Mouse (Mus musculus) forebrain, embryonic 13.5 days (tissue): ENCODE measurements around the gene Ap3d1. TPM values are rescaled to one million over a fixed set of nuclear protein-coding genes. Genes with fewer than 3 reads are reported as not detected.

Experiments used
- ATAC-seq: fragments of 200-750 bp; cut with Nextera tagmentation; 2 replicates; pipeline ENCODE4 v1.8.0; 2017
- H3K27ac ChIP-seq: fragments of 300-500 bp; sonication (generic); 2 replicates; pipeline ENCODE4 v1.5.1; 2015; ENCODE audit warnings: inconsistent platforms, mild to moderate bottlenecking, moderate library complexity
- H3K27me3 ChIP-seq: fragments of 300-500 bp; sonication (generic); 2 replicates; pipeline ENCODE4 v1.6.1; 2015; ENCODE audit warnings: mild to moderate bottlenecking, inconsistent platforms
- H3K36me3 ChIP-seq: fragments of 300-500 bp; sonication (generic); 2 replicates; pipeline ENCODE4 v1.6.1; 2015; ENCODE audit warnings: mild to moderate bottlenecking, inconsistent platforms; ENCODE audit not compliant: poor library complexity, severe bottlenecking
- H3K4me1 ChIP-seq: fragments of 300-500 bp; sonication (generic); 2 replicates; pipeline ENCODE4 v1.6.1; 2015; ENCODE audit warnings: inconsistent platforms
- H3K4me2 ChIP-seq: fragments of 300-500 bp; sonication (generic); 2 replicates; pipeline ENCODE4 v1.6.1; 2015; ENCODE audit warnings: inconsistent platforms, mild to moderate bottlenecking, moderate library complexity
- H3K4me3 ChIP-seq: fragments of 300-500 bp; sonication (generic); 2 replicates; pipeline ENCODE4 v1.5.1; 2015; ENCODE audit warnings: mild to moderate bottlenecking, inconsistent platforms
- H3K9ac ChIP-seq: fragments of 300-500 bp; sonication (generic); 2 replicates; pipeline ENCODE4 v1.6.1; 2015; ENCODE audit warnings: mild to moderate bottlenecking, inconsistent platforms
- H3K9me3 ChIP-seq: fragments of 300-500 bp; sonication (generic); replicated peaks from 2 replicates; pipeline ENCODE4 v1.6.1; 2016; ENCODE audit warnings: inconsistent platforms
- WGBS: fragments of 180-500 bp; shearing (Covaris S2); methylation state at CpG from one replicate; pipeline ENCODE4 v1.1.7; 2015; 5-methylcytosine and 5-hydroxymethylcytosine counted together
- polyA plus RNA-seq: library from polyadenylated mRNA; unstranded; fragments of >200 nt; fragmentation: Nextera tagmentation; extraction: Ambion mirVana; gene quantifications from 2 replicates; pipeline ENCODE4 v1.2.1, GENCODE M21; 2015

Gene Ap3d1
- polyA plus RNA-seq, 1 experiment from 2014 or later: 82.9 TPM

DNA sequence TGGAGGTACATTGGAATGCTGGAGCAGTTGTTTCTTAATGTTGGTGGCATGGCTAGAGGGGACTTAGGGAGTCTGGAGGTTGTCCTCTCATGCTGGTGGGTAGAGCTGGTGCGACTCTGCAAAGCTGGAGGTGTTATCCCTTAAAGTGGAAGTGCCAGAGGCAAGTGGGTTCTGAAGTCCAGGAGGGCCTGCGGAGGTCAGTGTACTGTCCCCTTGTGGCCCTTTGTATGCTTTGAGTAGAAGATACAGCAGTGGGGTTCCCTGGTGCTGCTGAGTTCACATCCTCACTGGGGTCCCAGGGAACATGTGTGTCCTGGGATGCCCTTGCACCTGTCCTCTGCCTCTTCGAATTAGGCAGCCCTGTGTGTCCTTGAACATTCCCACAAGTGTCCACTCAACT is 14.0 kb upstream of the Ap3d1 start:
- WGBS: 26% methylated on average over 3 of the region's 3 CpGs

DNA sequence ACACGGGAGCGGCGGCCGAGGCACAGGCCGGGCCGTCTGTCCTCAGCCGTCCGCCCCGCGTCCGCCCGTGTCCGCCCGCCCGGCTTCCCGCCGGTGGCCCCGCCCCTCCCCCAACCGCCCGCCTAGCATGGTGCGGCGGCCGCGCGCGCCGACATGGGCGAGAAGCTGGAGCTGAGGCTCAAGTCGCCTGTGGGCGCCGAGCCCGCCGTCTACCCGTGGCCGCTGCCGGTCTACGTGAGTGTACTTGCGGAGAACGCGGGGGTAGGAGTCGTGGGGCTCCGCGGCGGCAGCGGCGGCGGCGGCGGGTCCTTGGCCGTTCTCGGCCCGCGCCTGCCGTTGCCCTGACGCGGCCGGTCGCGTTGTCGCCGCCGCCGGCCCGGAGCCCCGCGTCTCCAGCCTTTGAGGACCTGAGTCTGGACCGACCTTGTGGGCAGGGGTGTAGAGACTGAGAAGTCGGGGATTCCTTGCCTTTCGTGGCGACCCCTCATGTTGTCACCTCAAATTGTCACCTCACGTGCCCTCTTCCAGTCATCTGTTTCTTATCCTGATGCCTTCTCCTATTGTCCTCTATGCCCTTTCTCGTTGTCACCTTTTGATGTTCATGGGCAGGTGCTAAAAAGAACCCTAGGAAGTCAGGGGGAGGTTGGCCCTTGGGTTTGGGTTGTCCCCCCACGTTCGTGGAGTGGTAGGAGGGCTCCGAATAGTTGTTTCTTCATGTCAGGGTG is 13.4 kb upstream of the Ap3d1 start:
- Histone ChIP-seq H3K4me2 (peak overlapping the region; percentile 100), H3K9me3 (no peaks in the 10 kb centered on the region), H3K27ac (peak overlapping the region; percentile 80), H3K27me3 (no peaks in the 10 kb centered on the region), H3K36me3 (no peaks in the 10 kb centered on the region), H3K4me3 (peak overlapping the region; percentile 97), H3K4me1 (peaks cover 56% of the 10 kb centered on the region), H3K9ac (peak overlapping the region; percentile 96)
- ATAC-seq: peak; percentile 14
- under 1% methylated on average over 62 of the region's 75 CpGs for WGBS

More for the DNA sequence above, 14.0 kb upstream of the Ap3d1 start:
- Histone ChIP-seq H3K9me3 (no peaks in the 10 kb centered on the region), H3K36me3 (no peaks in the 10 kb centered on the region), H3K27ac (no peak overlapping the region), H3K4me2 (peak overlapping the region; percentile 100), H3K9ac (peak overlapping the region; percentile 96), H3K27me3 (no peaks in the 10 kb centered on the region), H3K4me1 (peaks cover 62% of the 10 kb centered on the region), H3K4me3 (peak overlapping the region; percentile 97)
- no peak for ATAC-seq

DNA sequence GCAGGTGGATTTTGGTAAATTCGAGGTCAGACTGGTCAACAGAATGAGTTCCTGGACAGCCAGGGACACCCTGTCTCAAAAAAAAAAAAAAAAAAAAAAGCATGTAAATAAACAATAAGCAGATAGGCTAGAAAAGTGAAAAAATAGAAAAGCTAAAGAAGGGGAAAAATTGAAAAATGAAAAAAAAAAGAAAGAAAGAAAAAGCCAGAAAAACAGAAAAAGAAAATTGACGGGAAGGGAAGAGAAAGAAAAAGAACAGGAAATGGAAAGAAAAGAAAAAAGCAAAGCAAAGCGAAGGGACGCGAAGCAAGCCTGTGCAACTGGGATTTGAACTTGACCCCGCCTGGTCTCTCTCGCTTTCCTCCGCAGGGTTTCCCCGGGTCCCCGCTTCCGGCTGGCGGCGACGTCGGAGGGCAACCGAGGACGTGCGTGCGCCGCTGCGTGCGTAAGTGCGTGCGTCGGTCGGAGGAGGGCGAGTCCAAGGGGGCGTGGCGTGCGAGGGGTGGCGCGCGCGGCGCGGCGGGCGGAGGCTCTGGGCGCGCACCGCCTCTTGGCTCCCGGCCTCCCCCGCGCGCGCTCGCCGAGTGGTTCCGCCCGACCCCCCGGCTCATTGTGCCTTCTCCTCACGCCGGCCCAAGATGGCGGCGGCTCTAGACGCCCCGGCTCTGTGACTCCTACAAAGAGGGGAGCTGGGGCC is 12.7 kb upstream of the Ap3d1 start, which contains the start of gene Dot1l:
TSS of gene Dot1l (plus strand) at position 613 of the 697 bp plus-strand sequence.
- ATAC-seq: peak; percentile 91

DNA sequence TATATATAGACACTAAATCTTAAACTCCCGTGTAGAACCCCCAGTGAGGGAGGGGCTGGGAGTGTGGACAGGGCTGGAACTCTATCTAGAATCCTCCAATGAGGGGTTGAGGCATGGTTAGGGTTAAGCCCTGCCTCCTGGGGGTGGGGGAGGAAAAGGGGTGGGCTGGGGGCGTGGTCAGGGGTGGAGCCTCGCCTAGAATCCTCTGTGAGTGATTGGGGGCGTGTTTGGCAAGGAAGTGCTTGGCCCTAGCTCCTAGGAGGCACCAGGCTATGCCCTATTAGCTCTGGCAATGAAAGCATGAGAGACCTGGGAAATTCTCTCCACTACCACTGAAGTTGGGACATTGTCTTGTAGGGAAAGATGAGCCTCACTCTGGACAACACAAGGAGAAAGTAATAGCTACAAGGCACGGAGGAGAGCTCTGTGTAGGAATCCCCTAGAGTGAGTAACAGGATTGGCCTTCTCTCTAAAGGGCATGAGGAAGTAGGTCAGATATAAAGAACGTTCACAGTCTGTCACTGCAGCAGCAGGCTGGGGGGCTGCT is 10.1 kb upstream of the Ap3d1 start:
- no peak overlapping the region for H3K9ac ChIP-seq
- no peak overlapping the region for H3K27ac ChIP-seq

More for the DNA sequence above, 12.7 kb upstream of the Ap3d1 start, which contains the start of gene Dot1l:
- H3K4me2 ChIP-seq: peak within 1 kb of the TSS; percentile 100
- peak within 1 kb of the TSS; percentile 97 for H3K4me3 ChIP-seq
- WGBS: 1% methylated on average over 51 of the region's 57 CpGs
- H3K9ac ChIP-seq: peak within 1 kb of the TSS; percentile 96
- H3K27me3 ChIP-seq: no peaks in the 10 kb centered on the region
- no peaks in the 10 kb centered on the region for H3K36me3 ChIP-seq
- H3K27ac ChIP-seq: peak within 1 kb of the TSS; percentile 80
- no peaks in the 10 kb centered on the region for H3K9me3 ChIP-seq
- peaks cover 55% of the 10 kb centered on the region for H3K4me1 ChIP-seq

GRCm38 (mm10) chr10:80751188-80751832 is 9.2 kb upstream of the Ap3d1 start:
- Histone ChIP-seq H3K9me3 (no peaks in the 10 kb centered on the region), H3K36me3 (no peaks in the 10 kb centered on the region), H3K4me1 (peaks cover 23% of the 10 kb centered on the region), H3K4me3 (peak overlapping the region; percentile 12; the same call in 1 of the 2 replicates), H3K4me2 (peak overlapping the region; percentile 38), H3K9ac (peak overlapping the region; percentile 3; the same call in 1 of the 2 replicates), H3K27me3 (0 out of 2 replicates have a peak, but pooled peaks cover 2% of the 10 kb centered on the region), H3K27ac (no peak overlapping the region)
- WGBS: 17% methylated on average over 16 of the region's 16 CpGs
- ATAC-seq: no peak

More for the DNA sequence above, 10.1 kb upstream of the Ap3d1 start:
- Histone ChIP-seq H3K4me2 (peak overlapping the region; percentile 38), H3K9me3 (no peaks in the 10 kb centered on the region), H3K36me3 (no peaks in the 10 kb centered on the region), H3K27me3 (no peaks in the 10 kb centered on the region), H3K4me3 (peak overlapping the region; percentile 12), H3K4me1 (peaks cover 31% of the 10 kb centered on the region)
- 8% methylated on average over 6 of the region's 6 CpGs for WGBS
- peak; percentile 32 for ATAC-seq

DNA sequence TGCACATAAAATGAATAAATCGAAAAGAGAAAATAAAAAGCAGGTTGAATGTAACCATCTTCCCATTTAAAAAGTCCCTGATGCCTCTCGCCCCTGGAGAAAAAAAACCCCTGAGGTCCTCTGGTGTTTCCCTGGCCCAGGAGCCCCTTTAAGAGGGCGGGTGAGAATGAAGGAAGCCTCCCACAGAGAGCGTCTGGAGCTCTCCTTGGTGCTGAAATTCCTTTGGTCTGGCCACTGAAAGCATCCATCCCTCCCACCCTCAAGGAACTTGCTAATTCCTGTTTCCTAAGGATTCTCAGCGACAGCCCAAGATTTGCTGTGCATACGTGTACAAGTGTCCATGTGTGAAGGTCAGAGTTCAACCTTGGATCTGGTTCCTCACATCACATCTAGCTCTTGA is 6.5 kb upstream of the Ap3d1 start:
- no peak overlapping the region for H3K9ac ChIP-seq

DNA sequence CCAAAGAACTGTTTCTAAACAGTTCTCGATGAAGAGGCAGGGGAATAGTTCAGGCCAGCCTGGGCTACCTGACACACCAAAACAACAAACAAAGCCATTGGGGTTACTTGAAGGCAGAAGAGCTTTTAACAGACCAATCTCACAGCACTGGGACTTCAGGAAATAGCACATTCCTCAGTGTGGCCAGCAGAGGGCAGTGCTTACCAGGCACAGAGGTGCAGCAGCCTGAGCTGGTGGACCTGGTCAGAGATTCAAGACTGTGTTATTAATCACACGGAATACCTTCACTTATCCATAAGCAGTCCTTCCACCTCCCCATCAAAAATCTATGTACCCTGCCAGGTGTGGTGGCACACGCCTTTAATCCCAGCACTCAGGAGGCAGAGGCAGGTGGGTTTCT is 5.3 kb upstream of the Ap3d1 start:
- no peak for ATAC-seq
- WGBS: 20% methylated on average over 3 of the region's 3 CpGs

More for the DNA sequence above, 6.5 kb upstream of the Ap3d1 start:
- Histone ChIP-seq H3K4me3 (no peak overlapping the region), H3K36me3 (no peaks in the 10 kb centered on the region), H3K4me2 (no peak overlapping the region), H3K27ac (no peak overlapping the region), H3K9me3 (no peaks in the 10 kb centered on the region), H3K4me1 (peaks cover 10% of the 10 kb centered on the region), H3K27me3 (0 out of 2 replicates have a peak, but pooled peaks cover 7% of the 10 kb centered on the region)
- ATAC-seq: no peak
- 15% methylated on average over 6 of the region's 6 CpGs for WGBS

DNA sequence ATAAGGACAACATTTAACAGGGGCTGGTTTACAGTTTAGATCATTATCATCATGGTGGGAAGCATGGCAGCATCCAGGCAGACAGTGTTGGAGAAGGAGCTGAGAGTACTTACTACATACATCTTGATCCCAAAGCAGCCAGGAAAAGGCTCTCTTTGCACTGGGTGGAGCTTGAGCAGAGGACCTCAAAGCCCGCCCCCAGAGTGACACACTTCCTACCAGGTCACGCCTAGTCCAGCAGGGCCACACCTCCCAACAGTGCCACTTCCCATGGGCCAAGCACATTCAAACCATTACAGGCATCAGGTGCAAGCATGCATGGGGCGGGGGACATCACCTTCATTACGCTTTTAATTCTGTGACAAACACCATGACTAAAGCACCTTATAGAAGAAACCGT is 2.2 kb upstream of the Ap3d1 start:
- Histone ChIP-seq H3K27me3 (0 out of 2 replicates have a peak, but pooled peaks cover 7% of the 10 kb centered on the region), H3K36me3 (no peaks in the 10 kb centered on the region), H3K4me2 (no peak overlapping the region), H3K27ac (no peak overlapping the region), H3K9me3 (no peaks in the 10 kb centered on the region), H3K9ac (no peak overlapping the region), H3K4me3 (no peak overlapping the region), H3K4me1 (peaks cover 26% of the 10 kb centered on the region)
- 45% methylated on average over 5 of the region's 5 CpGs for WGBS
- ATAC-seq: no peak

More for the DNA sequence above, 5.3 kb upstream of the Ap3d1 start:
- no peak overlapping the region for H3K27ac ChIP-seq
- H3K9ac ChIP-seq: no peak overlapping the region
- H3K27me3 ChIP-seq: 0 out of 2 replicates have a peak, but pooled peaks cover 7% of the 10 kb centered on the region
- H3K36me3 ChIP-seq: no peaks in the 10 kb centered on the region
- no peak overlapping the region for H3K4me2 ChIP-seq
- peaks cover 13% of the 10 kb centered on the region for H3K4me1 ChIP-seq
- no peaks in the 10 kb centered on the region for H3K9me3 ChIP-seq
- H3K4me3 ChIP-seq: no peak overlapping the region

DNA sequence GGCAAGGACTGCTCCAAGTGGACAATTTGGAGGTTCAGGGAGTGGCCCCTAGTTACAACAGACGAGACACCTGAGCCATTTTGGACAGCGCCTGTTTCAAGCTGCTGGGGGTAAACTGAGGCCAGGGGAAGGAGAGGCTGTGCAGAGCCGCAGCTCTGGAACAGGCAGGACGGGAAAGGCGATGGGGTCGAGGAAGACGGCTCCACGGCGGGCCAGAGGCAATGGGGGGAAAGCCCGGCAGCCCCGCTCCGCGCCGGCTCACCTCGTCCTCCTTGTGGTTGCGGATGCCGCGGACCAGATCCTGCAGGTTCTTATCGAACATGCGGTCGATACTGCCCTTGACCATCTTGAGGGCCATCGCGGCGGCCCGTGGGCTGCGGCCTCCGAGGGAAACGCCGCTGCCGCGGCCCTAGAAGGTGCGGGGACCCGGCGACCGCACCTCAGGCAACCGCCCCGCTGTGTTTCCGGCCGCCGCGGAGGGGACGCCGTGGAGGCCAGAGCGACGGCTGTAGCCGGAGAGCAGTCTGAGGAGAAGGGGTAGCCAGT is 357 bp downstream of the Ap3d1 start:
- Histone ChIP-seq H3K4me3 (peak overlapping the region; percentile 99), H3K9me3 (no peaks in the 10 kb centered on the region), H3K27me3 (0 out of 2 replicates have a peak, but pooled peaks cover 7% of the 10 kb centered on the region), H3K27ac (peak overlapping the region; percentile 78), H3K9ac (peak overlapping the region; percentile 98), H3K4me1 (peaks cover 40% of the 10 kb centered on the region), H3K4me2 (peak overlapping the region; percentile 99), H3K36me3 (peaks cover 15% of the 10 kb centered on the region)
- 0% methylated on average over 45 of the region's 46 CpGs for WGBS
- ATAC-seq: no peak; the same call in 1 of the 2 replicates

DNA sequence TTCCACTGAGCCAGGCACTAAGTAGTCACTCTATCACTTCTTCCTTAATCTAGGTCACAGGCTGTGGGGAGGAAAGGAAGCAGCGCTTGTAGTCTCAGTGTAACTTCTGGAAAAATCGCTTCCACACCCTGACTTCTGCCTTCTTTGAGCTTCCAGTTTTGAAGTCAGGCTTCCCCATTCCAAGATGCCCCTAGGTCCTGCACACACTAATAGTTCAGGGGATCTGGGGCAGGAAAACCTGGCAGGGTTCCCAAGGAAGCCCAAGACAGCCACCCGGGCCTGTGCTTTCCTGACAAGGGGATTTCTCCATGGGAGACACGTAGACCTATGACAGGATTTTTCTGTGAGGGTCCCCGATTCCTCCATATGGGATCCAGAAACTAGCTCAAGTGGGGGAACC is 918 bp downstream of the Ap3d1 start:
- Histone ChIP-seq H3K4me2 (peak overlapping the region; percentile 99), H3K27ac (no peak overlapping the region), H3K9me3 (no peaks in the 10 kb centered on the region), H3K36me3 (peaks cover 15% of the 10 kb centered on the region), H3K27me3 (0 out of 2 replicates have a peak, but pooled peaks cover 4% of the 10 kb centered on the region), H3K4me3 (peak overlapping the region; percentile 99), H3K9ac (peak overlapping the region; percentile 98), H3K4me1 (peaks cover 40% of the 10 kb centered on the region)
- 36% methylated on average over 5 of the region's 5 CpGs for WGBS
- ATAC-seq: no peak

DNA sequence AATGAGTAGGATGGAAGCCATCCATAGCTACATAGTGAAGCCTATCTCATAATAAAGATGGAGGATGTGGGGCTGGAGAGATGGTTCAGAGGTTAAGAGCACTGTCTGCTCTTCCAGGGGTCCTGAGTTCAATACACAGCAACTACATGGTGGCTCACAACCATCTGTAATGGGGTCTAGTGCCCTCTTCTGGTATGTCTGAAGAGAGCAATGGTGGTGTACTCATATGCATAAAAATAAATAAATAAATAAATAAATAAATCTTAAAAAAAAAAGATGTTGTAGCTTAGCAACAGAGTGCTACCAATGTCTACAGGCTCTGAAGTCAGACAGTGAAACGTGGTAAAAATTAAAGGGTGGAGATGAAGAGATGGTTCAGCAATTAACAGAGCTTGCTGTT is 3.4 kb downstream of the Ap3d1 start:
- Histone ChIP-seq H3K4me1 (peaks cover 40% of the 10 kb centered on the region), H3K27ac (no peak overlapping the region), H3K27me3 (no peaks in the 10 kb centered on the region), H3K36me3 (peaks cover 28% of the 10 kb centered on the region), H3K9ac (no peak overlapping the region), H3K9me3 (no peaks in the 10 kb centered on the region), H3K4me2 (no peak overlapping the region), H3K4me3 (no peak overlapping the region)
- no peak for ATAC-seq
- 71% methylated on average over 1 of the region's 1 CpGs for WGBS
